Mouse (Mus musculus): ENCODE measurements around the gene Samhd1. TPM values are rescaled to one million over a fixed set of nuclear protein-coding genes. Genes with fewer than 3 reads are reported as not detected.
"Not testable (repeated sequence)": the region's sequence is repeated elsewhere in the genome, so short reads cannot be mapped to it uniquely, and the experiment has no call there.

Samhd1 gene
- polyA plus RNA-seq, 1 experiment from 2014 or later: 14.9 TPM

DNA sequence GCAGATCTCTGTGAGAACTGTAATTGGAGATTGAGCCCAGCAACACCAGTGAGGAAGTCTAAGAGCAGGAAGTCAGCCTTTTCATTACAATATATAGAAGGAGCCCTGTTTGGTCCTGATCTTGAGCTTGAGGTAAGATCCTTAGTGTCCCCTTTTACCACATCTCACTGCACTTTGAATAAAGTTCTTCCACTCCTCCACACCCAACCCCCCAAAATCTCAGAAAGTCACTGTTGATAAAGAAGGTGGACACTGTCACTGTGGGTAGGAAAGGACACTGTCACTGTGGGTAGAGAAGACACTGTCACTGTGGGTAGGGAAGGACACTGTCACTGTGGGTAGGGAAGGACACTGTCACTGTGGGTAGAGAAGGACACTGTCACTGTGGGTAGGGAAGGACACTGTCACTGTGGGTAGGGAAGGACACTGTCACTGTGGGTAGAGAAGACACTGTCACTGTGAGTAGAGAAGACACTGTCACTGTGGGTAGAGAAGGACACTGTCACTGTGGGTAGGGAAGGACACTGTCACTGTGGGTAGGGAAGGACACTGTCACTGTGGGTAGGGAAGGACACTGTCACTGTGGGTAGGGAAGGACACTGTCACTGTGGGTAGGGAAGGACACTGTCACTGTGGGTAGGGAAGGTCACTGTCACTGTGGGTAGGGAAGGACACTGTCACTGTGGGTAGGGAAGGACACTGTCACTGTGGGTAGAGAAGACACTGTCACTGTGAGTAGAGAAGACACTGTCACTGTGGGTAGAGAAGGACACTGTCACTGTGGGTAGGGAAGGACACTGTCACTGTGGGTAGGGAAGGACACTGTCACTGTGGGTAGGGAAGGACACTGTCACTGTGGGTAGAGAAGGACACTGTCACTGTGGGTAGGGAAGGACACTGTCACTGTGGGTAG lies 30.5 kb upstream of the Samhd1 start:
- H3K4me1 ChIP-seq (ENCODE audit: control insufficient read depth, low read depth, low read length); H3K27me3 ChIP-seq (ENCODE audit: control insufficient read depth, insufficient read depth, low read depth, low read length); H3K9ac ChIP-seq (ENCODE audit: low read depth, low read length); H3K4me2 ChIP-seq (ENCODE audit: low read depth, low read length); H3K9me3 ChIP-seq (replicated peaks; ENCODE audit: control insufficient read depth, low read length); H3K4me3 ChIP-seq (ENCODE audit: low read depth, low read length); ATAC-seq (ENCODE audit: low read depth); H3K27ac ChIP-seq (ENCODE audit: low read length): not testable (repeated sequence)
- peaks cover 65% of the 10 kb centered on the region for H3K36me3 ChIP-seq (ENCODE audit: control insufficient read depth, insufficient read depth)

DNA sequence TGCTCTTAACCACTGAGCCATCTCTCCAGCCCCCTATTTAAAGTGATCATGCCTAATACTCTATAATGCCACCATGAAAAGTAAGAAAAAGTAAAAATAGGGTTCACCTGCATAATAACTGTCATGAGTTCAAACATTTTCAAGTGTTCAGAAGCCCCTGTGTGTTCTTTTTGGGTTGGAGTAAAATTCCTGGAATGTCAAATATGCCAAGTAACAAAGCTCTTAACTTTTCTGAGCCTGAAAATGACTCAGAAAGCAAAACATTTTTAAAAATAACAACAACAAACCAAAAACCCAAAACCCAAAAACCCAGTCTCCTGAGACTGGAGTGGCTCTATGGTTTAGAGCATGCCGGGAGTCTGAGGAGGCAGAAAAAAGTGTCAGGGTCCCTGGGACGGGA lies 29.0 kb upstream of the Samhd1 start:
- H3K4me2 ChIP-seq (ENCODE audit: low read depth, low read length): no peak overlapping the region
- H3K27ac ChIP-seq (ENCODE audit: low read length): no peak overlapping the region
- WGBS (ENCODE audit: insufficient replicate concordance): 94% methylated on average over 2 of the region's 2 CpGs
- no peak overlapping the region for H3K9ac ChIP-seq (ENCODE audit: low read depth, low read length)
- ATAC-seq (ENCODE audit: low read depth): no peak
- H3K27me3 ChIP-seq (ENCODE audit: control insufficient read depth, insufficient read depth, low read depth, low read length): no peaks in the 10 kb centered on the region
- no peaks in the 10 kb centered on the region for H3K4me1 ChIP-seq (ENCODE audit: control insufficient read depth, low read depth, low read length)
- peaks cover 68% of the 10 kb centered on the region for H3K36me3 ChIP-seq (ENCODE audit: control insufficient read depth, insufficient read depth)
- no peak overlapping the region for H3K4me3 ChIP-seq (ENCODE audit: low read depth, low read length)
- H3K9me3 ChIP-seq (replicated peaks; ENCODE audit: control insufficient read depth, low read length): no peaks in the 10 kb centered on the region

DNA sequence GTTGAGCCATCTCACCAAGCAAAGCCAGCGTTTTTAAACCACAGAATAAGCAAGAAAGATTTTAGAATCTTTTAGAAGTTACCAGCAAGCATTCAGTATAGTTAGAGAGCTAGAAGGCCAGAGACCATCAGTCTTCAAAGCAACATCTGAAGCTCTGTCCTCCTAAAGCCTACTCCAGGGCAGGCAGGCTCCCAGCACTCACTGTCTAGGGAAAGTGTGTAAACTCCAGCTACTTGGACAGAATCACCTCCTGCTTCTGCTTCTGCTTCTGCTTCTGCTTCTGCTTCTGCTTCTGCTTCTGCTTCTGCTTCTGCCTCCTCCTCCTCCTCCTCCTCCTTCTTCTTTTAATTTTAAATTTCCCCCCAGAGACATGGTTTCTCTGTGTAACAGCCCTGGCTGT lies 21.0 kb upstream of the Samhd1 start:
- H3K4me3 ChIP-seq (ENCODE audit: low read depth, low read length): no peak overlapping the region
- H3K9ac ChIP-seq (ENCODE audit: low read depth, low read length): no peak overlapping the region
- WGBS (ENCODE audit: insufficient replicate concordance): 81% methylated on average over 1 of the region's 1 CpGs
- H3K27ac ChIP-seq (ENCODE audit: low read length): no peak overlapping the region
- no peaks in the 10 kb centered on the region for H3K4me1 ChIP-seq (ENCODE audit: control insufficient read depth, low read depth, low read length)
- no peak for ATAC-seq (ENCODE audit: low read depth)
- no peak overlapping the region for H3K4me2 ChIP-seq (ENCODE audit: low read depth, low read length)
- no peaks in the 10 kb centered on the region for H3K27me3 ChIP-seq (ENCODE audit: control insufficient read depth, insufficient read depth, low read depth, low read length)
- H3K9me3 ChIP-seq (replicated peaks; ENCODE audit: control insufficient read depth, low read length): no peaks in the 10 kb centered on the region
- H3K36me3 ChIP-seq (ENCODE audit: control insufficient read depth, insufficient read depth): peaks cover 54% of the 10 kb centered on the region

GRCm38 (mm10) chr2:157153235-157153634 lies 18.2 kb upstream of the Samhd1 start:
- no peak overlapping the region for H3K9ac ChIP-seq (ENCODE audit: low read depth, low read length)
- H3K4me3 ChIP-seq (ENCODE audit: low read depth, low read length): no peak overlapping the region
- H3K9me3 ChIP-seq (replicated peaks; ENCODE audit: control insufficient read depth, low read length): no peaks in the 10 kb centered on the region
- no peaks in the 10 kb centered on the region for H3K4me1 ChIP-seq (ENCODE audit: control insufficient read depth, low read depth, low read length)
- H3K27ac ChIP-seq (ENCODE audit: low read length): no peak overlapping the region
- WGBS (ENCODE audit: insufficient replicate concordance): 80% methylated on average over 2 of the region's 2 CpGs
- no peaks in the 10 kb centered on the region for H3K27me3 ChIP-seq (ENCODE audit: control insufficient read depth, insufficient read depth, low read depth, low read length)
- no peak overlapping the region for H3K4me2 ChIP-seq (ENCODE audit: low read depth, low read length)
- H3K36me3 ChIP-seq (ENCODE audit: control insufficient read depth, insufficient read depth): peaks cover 57% of the 10 kb centered on the region
- ATAC-seq (ENCODE audit: low read depth): no peak

DNA sequence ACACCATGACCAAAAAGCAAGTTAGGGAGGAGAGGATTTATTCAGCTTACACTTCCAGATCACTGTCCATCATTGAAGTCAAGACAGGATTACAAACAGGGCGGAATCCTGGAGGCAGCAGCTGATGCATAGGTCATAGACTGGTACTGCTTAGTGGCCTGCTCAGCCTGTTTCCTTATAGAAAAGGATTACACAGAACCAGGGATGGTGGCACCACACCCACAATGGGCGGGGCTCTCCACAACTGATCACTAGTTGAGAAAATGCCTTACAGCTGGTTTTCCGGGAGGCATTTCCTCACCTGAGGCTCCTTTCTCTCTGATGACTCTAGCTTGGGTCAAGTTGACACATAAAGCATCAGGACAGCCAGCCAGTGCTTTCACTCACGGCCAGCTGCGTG lies 13.4 kb upstream of the Samhd1 start:
- Histone ChIP-seq H3K4me2 (ENCODE audit: low read depth, low read length) (no peak overlapping the region), H3K27me3 (ENCODE audit: control insufficient read depth, insufficient read depth, low read depth, low read length) (no peaks in the 10 kb centered on the region), H3K27ac (ENCODE audit: low read length) (no peak overlapping the region), H3K4me3 (ENCODE audit: low read depth, low read length) (no peak overlapping the region), H3K4me1 (ENCODE audit: control insufficient read depth, low read depth, low read length) (no peaks in the 10 kb centered on the region), H3K9me3 (replicated peaks; ENCODE audit: control insufficient read depth, low read length) (no peaks in the 10 kb centered on the region), H3K9ac (ENCODE audit: low read depth, low read length) (no peak overlapping the region), H3K36me3 (ENCODE audit: control insufficient read depth, insufficient read depth) (peaks cover 64% of the 10 kb centered on the region)
- WGBS (ENCODE audit: insufficient replicate concordance): 89% methylated on average over 5 of the region's 5 CpGs
- ATAC-seq (ENCODE audit: low read depth): no peak

DNA sequence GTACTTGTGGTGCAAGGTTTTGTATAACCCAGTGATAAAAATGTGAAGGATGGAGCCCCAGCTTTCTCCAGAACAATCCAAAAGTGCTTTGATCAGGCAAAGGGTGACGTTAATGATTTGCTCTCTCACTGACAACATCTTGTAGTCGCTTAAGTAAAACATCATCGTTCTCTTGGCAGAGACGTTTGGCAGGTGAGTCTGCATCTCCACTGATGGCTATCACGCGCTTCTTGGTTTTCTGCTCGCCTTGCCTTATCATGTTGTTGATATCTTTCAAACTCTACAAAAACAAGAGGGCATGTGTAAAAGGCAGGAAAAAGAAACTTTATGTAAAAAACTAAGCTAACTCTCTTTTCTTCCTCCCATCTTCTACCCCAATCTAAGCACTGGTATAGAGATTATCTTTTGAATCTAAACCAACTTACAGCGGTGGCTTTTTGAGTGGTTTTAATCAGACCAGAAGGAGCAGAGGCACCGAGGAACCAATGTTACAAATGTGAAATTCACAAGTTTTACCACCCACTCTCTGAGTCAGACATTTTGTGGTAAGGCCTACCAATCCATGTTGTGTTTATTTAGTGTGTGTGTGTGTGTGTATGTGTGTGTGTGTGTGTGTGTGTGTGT lies 12.4 kb upstream of the Samhd1 start:
- Histone ChIP-seq H3K9ac (ENCODE audit: low read depth, low read length) (no peak overlapping the region), H3K4me2 (ENCODE audit: low read depth, low read length) (no peak overlapping the region), H3K4me1 (ENCODE audit: control insufficient read depth, low read depth, low read length) (no peaks in the 10 kb centered on the region), H3K36me3 (ENCODE audit: control insufficient read depth, insufficient read depth) (peaks cover 58% of the 10 kb centered on the region), H3K9me3 (replicated peaks; ENCODE audit: control insufficient read depth, low read length) (no peaks in the 10 kb centered on the region), H3K27ac (ENCODE audit: low read length) (no peak overlapping the region), H3K27me3 (ENCODE audit: control insufficient read depth, insufficient read depth, low read depth, low read length) (no peaks in the 10 kb centered on the region), H3K4me3 (ENCODE audit: low read depth, low read length) (no peak overlapping the region)
- no peak for ATAC-seq (ENCODE audit: low read depth)
- WGBS (ENCODE audit: insufficient replicate concordance): 79% methylated on average over 9 of the region's 9 CpGs

- Histone ChIP-seq H3K27me3 (ENCODE audit: control insufficient read depth, insufficient read depth, low read depth, low read length) (no peaks in the 10 kb centered on the region), H3K9me3 (replicated peaks; ENCODE audit: control insufficient read depth, low read length) (no peaks in the 10 kb centered on the region), H3K27ac (ENCODE audit: low read length) (no peak overlapping the region), H3K9ac (ENCODE audit: low read depth, low read length) (no peak overlapping the region), H3K4me1 (ENCODE audit: control insufficient read depth, low read depth, low read length) (no peaks in the 10 kb centered on the region), H3K4me3 (ENCODE audit: low read depth, low read length) (no peak overlapping the region), H3K36me3 (ENCODE audit: control insufficient read depth, insufficient read depth) (peaks cover 38% of the 10 kb centered on the region), H3K4me2 (ENCODE audit: low read depth, low read length) (no peak overlapping the region)
- ATAC-seq (ENCODE audit: low read depth): no peak
- 48% methylated on average over 1 of the region's 1 CpGs for WGBS (ENCODE audit: insufficient replicate concordance)
Observed at GRCm38 (mm10) chr2:157145173-157145572, 10.1 kb upstream of the Samhd1 start.

- Histone ChIP-seq H3K4me3 (ENCODE audit: low read depth, low read length) (no peak overlapping the region), H3K4me1 (ENCODE audit: control insufficient read depth, low read depth, low read length) (peaks cover 2% of the 10 kb centered on the region; the same call in 1 of the 2 replicates), H3K36me3 (ENCODE audit: control insufficient read depth, insufficient read depth) (peaks cover 27% of the 10 kb centered on the region), H3K4me2 (ENCODE audit: low read depth, low read length) (no peak overlapping the region), H3K27me3 (ENCODE audit: control insufficient read depth, insufficient read depth, low read depth, low read length) (no peaks in the 10 kb centered on the region), H3K27ac (ENCODE audit: low read length) (no peak overlapping the region), H3K9ac (ENCODE audit: low read depth, low read length) (no peak overlapping the region), H3K9me3 (replicated peaks; ENCODE audit: control insufficient read depth, low read length) (no peaks in the 10 kb centered on the region)
- ATAC-seq (ENCODE audit: low read depth): no peak
- WGBS (ENCODE audit: insufficient replicate concordance): 86% methylated on average over 5 of the region's 5 CpGs
Observed at GRCm38 (mm10) chr2:157144132-157144531, 9.1 kb upstream of the Samhd1 start.

DNA sequence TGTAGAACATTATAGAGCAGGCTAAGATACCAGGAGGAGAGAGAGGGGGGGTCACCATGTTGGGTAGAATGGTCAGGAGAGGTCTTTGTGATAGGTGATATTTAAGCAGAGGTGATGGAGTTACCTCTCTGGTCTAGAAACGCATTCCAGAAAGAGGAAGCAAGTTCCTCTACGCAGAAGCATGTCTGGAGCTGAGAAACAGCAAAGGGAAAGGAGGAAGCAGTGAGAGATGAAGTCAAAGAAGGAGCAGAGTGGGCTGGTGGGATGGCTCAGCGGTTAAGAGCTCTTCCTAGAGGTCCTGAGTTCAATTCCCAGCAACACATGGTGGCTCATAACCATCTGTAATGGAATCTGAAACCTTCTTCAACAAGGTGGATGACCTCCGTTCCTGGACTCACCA lies 6.9 kb upstream of the Samhd1 start:
- Histone ChIP-seq H3K27ac (ENCODE audit: low read length) (no peak overlapping the region), H3K4me1 (ENCODE audit: control insufficient read depth, low read depth, low read length) (peaks cover 3% of the 10 kb centered on the region), H3K27me3 (ENCODE audit: control insufficient read depth, insufficient read depth, low read depth, low read length) (no peaks in the 10 kb centered on the region), H3K9me3 (replicated peaks; ENCODE audit: control insufficient read depth, low read length) (no peaks in the 10 kb centered on the region), H3K4me3 (ENCODE audit: low read depth, low read length) (no peak overlapping the region), H3K9ac (ENCODE audit: low read depth, low read length) (no peak overlapping the region), H3K4me2 (ENCODE audit: low read depth, low read length) (no peak overlapping the region), H3K36me3 (ENCODE audit: control insufficient read depth, insufficient read depth) (peaks cover 13% of the 10 kb centered on the region)
- 43% methylated on average over 4 of the region's 4 CpGs for WGBS (ENCODE audit: insufficient replicate concordance)
- no peak for ATAC-seq (ENCODE audit: low read depth)
